Mouse (Mus musculus) forebrain, postnatal 0 days (tissue): ENCODE measurements at regions not wholly inside any gene's neighbourhood (a gene's known extent, or its start where the extent isn't known, plus 50 kb on each side); places are given as distances from the start of the nearest gene placed in this dataset.
A peak's percentile ranks its signal among the peaks of the same experiment; 100 is the strongest.
"Not testable (repeated sequence)": the region's sequence is repeated elsewhere in the genome, so short reads cannot be mapped to it uniquely, and the experiment has no call there.

Experiments used
- ATAC-seq: fragments of 200-750 bp; cut with Nextera tagmentation; 2 replicates; pipeline ENCODE4 v1.8.0; 2017; ENCODE audit warnings: mild to moderate bottlenecking, moderate library complexity
- DNase-seq: peaks from one replicate; pipeline ENCODE4 v3.0.0-alpha.2; 2015
- H3K27ac ChIP-seq: fragments of 300-500 bp; sonication (generic); 2 replicates; pipeline ENCODE4 v1.5.1; 2014; ENCODE audit warnings: low read depth, mild to moderate bottlenecking, antibody characterized with exemption, low read length, moderate library complexity, mixed read lengths
- H3K27me3 ChIP-seq: fragments of 300-500 bp; sonication (generic); 2 replicates; pipeline ENCODE4 v1.6.1; 2014; ENCODE audit warnings: mild to moderate bottlenecking, low read length, mixed read lengths; ENCODE audit not compliant: insufficient read depth
- H3K36me3 ChIP-seq: fragments of 300-500 bp; sonication (generic); 2 replicates; pipeline ENCODE4 v1.6.1; 2014; ENCODE audit warnings: mild to moderate bottlenecking, moderate library complexity; ENCODE audit not compliant: insufficient read depth
- H3K4me1 ChIP-seq: fragments of 300-500 bp; sonication (generic); 2 replicates; pipeline ENCODE4 v1.6.1; 2014; ENCODE audit warnings: antibody characterized with exemption; ENCODE audit not compliant: insufficient read depth
- H3K4me2 ChIP-seq: fragments of 300-500 bp; sonication (generic); 2 replicates; pipeline ENCODE4 v1.6.1; 2014; ENCODE audit warnings: low read depth, mild to moderate bottlenecking, moderate library complexity
- H3K4me3 ChIP-seq: fragments of 300-500 bp; sonication (generic); 2 replicates; pipeline ENCODE4 v1.5.1; 2014; ENCODE audit warnings: low read depth, low read length, mixed read lengths
- H3K9ac ChIP-seq: fragments of 300-500 bp; sonication (generic); 2 replicates; pipeline ENCODE4 v1.6.1; 2014; ENCODE audit warnings: mild to moderate bottlenecking
- H3K9me3 ChIP-seq: fragments of 300-500 bp; sonication (generic); 2 replicates; pipeline ENCODE4 v1.6.1; 2016; ENCODE audit warnings: low read length
- CTCF ChIP-seq: sonication (generic); IDR thresholded peaks from 2 replicates; pipeline ENCODE4 v1.5.1; 2016; ENCODE audit warnings: antibody characterized with exemption, control low read depth, low read depth
- WGBS: fragments of 180-500 bp; shearing (Covaris S2); extraction: QIAGEN DNeasy Blood & Tissue Kit; methylation state at CpG from one replicate; pipeline ENCODE4 v1.1.7; 2014; 5-methylcytosine and 5-hydroxymethylcytosine counted together

- Histone ChIP-seq H3K27me3 (no peaks in the 10 kb centered on the region), H3K4me1 (no peaks in the 10 kb centered on the region), H3K36me3 (no peaks in the 10 kb centered on the region), H3K4me2 (no peak overlapping the region), H3K9me3 (no peaks in the 10 kb centered on the region), H3K4me3 (no peak overlapping the region), H3K27ac (no peak overlapping the region), H3K9ac (no peak overlapping the region)
- no peak for TF ChIP-seq CTCF
- 14% methylated on average over 5 of the region's 5 CpGs for WGBS
- no peak for DNase-seq
- ATAC-seq = 0 out of 2 replicates have a peak, but pooled peaks have one; percentile 27
Observed at GRCm38 (mm10) chr15:44851346-44852064, 4717.3 kb downstream of the 9330182O14Rik start.

- no peaks in the 10 kb centered on the region for H3K27me3 ChIP-seq
- H3K27ac ChIP-seq = no peak overlapping the region
- H3K9me3 ChIP-seq = no peaks in the 10 kb centered on the region
- ATAC-seq (no peak), DNase-seq (no peak)
- no peak overlapping the region for H3K4me3 ChIP-seq
- 40% methylated on average over 1 of the region's 1 CpGs for WGBS
- H3K9ac ChIP-seq = no peak overlapping the region
- TF ChIP-seq CTCF = no peak
- H3K4me2 ChIP-seq = no peak overlapping the region
- H3K4me1 ChIP-seq = no peaks in the 10 kb centered on the region
- H3K36me3 ChIP-seq = no peaks in the 10 kb centered on the region
Observed at GRCm38 (mm10) chr15:44857080-44857479, 4722.9 kb downstream of the 9330182O14Rik start.

DNA sequence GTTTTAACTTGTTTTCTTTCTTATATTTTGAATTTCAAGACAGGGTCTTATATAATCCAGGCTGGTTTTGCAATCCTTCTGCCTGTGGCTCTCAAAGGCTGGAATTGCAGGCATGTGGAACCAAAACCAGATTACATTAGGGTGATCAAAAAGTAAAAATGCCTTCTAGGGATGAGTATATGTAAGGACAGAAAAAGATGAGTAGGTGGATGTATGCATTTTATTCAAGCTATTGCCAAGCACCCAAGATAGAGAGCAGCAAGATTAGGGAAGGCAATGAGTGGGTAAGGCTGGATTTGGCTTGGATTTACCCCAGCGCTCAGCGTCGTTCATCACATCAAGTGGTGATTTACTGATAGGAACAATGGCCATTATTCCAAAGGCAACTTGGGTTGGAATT is 4725.2 kb downstream of the 9330182O14Rik start:
- 39% methylated on average over 3 of the region's 3 CpGs for WGBS
- no peaks in the 10 kb centered on the region for H3K4me1 ChIP-seq
- ATAC-seq = no peak
- no peak overlapping the region for H3K9ac ChIP-seq
- TF ChIP-seq CTCF = no peak
- H3K4me3 ChIP-seq = no peak overlapping the region
- DNase-seq = no peak
- no peaks in the 10 kb centered on the region for H3K9me3 ChIP-seq
- H3K27me3 ChIP-seq = no peaks in the 10 kb centered on the region
- H3K4me2 ChIP-seq = no peak overlapping the region
- H3K27ac ChIP-seq = no peak overlapping the region
- no peaks in the 10 kb centered on the region for H3K36me3 ChIP-seq

- ATAC-seq (peak; percentile 50; the same call in 1 of the 2 replicates), DNase-seq (no peak)
- Histone ChIP-seq H3K9me3 (no peaks in the 10 kb centered on the region), H3K27me3 (no peaks in the 10 kb centered on the region), H3K9ac (no peak overlapping the region), H3K36me3 (no peaks in the 10 kb centered on the region), H3K27ac (no peak overlapping the region), H3K4me3 (no peak overlapping the region), H3K4me1 (no peaks in the 10 kb centered on the region), H3K4me2 (no peak overlapping the region)
- WGBS = 13% methylated on average over 1 of the region's 1 CpGs
- no peak for TF ChIP-seq CTCF
Observed at GRCm38 (mm10) chr15:44860204-44860806, 4726.1 kb downstream of the 9330182O14Rik start.

DNA sequence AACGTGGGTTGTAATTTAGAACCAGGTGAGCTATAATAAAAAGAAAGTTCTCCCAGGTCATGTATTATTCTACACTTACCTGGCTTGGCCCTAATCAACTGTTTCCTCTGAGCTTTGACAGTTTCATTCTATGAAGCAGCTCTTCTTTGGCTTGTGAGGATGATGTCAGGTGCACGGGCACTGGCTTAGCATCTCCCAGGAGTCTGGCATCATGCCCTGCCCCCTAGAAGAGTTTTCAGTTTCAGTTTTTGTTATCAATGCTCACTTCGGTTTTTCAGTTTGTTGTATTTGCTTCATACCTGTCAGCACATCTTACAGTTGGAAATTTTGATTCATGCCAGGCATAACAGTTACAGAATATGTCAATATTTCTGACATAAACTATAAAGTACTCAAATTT is 4734.4 kb downstream of the 9330182O14Rik start:
- no peaks in the 10 kb centered on the region for H3K4me1 ChIP-seq
- TF ChIP-seq CTCF = no peak
- ATAC-seq (no peak), DNase-seq (no peak)
- no peak overlapping the region for H3K9ac ChIP-seq
- 64% methylated on average over 3 of the region's 3 CpGs for WGBS
- H3K36me3 ChIP-seq = no peaks in the 10 kb centered on the region
- H3K27ac ChIP-seq = no peak overlapping the region
- no peaks in the 10 kb centered on the region for H3K27me3 ChIP-seq
- no peak overlapping the region for H3K4me2 ChIP-seq
- no peaks in the 10 kb centered on the region for H3K9me3 ChIP-seq
- H3K4me3 ChIP-seq = no peak overlapping the region

DNA sequence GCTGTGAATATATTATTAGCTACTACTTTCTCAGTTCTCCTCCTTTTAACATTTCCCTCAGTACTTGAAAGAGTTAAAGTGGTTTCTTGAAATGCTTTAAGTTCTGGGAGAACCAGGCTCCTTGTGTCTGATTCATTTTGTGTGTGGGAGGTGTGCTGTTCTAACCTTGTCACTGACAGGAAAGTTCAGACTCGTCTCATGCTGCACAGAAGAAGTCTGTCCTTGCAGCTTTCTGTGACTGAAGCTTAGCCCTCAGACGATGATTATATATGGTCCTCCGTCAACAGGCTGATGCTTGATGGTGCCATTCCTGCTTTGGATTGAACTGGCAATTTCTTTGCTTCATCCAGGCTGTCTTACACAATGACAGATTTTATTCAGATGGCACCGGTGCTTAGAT is 4734.9 kb downstream of the 9330182O14Rik start:
- H3K27me3 ChIP-seq = no peaks in the 10 kb centered on the region
- no peaks in the 10 kb centered on the region for H3K4me1 ChIP-seq
- DNase-seq = no peak
- no peak overlapping the region for H3K4me2 ChIP-seq
- H3K36me3 ChIP-seq = no peaks in the 10 kb centered on the region
- TF ChIP-seq CTCF = no peak
- H3K9me3 ChIP-seq = no peaks in the 10 kb centered on the region
- 62% methylated on average over 4 of the region's 4 CpGs for WGBS
- no peak overlapping the region for H3K4me3 ChIP-seq
- no peak overlapping the region for H3K9ac ChIP-seq
- ATAC-seq = no peak
- no peak overlapping the region for H3K27ac ChIP-seq

DNA sequence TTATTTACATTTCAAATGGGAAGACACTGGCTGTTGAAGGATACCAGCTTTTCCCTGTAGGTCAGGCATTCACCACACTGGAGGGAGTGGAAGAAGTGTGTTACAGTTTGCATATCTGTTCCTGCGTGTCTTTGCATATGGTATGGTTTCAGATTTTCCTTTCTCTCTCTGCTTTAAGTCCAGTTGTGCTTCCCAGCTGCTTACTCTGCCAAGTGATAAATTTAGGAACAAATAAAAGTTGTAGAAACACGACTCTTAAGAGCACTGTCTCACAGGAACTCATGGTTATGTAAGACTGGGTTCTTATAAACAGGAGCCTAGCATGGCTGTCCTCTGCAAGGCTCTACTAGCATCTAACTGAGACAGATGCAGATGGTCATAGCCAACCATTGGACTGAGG is 4735.5 kb downstream of the 9330182O14Rik start:
- no peak overlapping the region for H3K4me3 ChIP-seq
- H3K27ac ChIP-seq = no peak overlapping the region
- 77% methylated on average over 2 of the region's 2 CpGs for WGBS
- DNase-seq (no peak), ATAC-seq (no peak)
- no peaks in the 10 kb centered on the region for H3K9me3 ChIP-seq
- H3K4me1 ChIP-seq = no peaks in the 10 kb centered on the region
- no peak overlapping the region for H3K4me2 ChIP-seq
- no peak overlapping the region for H3K9ac ChIP-seq
- no peaks in the 10 kb centered on the region for H3K36me3 ChIP-seq
- TF ChIP-seq CTCF = no peak
- no peaks in the 10 kb centered on the region for H3K27me3 ChIP-seq

DNA sequence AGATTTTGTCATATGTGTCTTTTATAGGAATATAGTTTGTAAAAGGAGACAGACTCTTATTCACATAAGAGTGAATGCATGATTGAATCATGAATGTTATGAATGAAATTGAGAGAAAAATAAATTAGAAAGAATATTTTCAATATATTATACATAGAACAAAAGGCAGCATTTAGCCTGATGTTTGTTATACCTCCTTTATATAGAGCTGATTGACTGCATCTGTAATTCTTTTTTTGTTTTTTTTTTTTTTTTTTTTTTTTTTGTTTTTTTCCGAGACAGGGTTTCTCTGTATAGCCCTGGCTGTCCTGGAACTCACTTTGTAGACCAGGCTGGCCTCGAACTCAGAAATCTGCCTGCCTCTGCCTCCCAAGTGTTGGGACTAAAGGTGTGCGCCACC is 4736.8 kb downstream of the 9330182O14Rik start:
- not testable (repeated sequence) for H3K9me3 ChIP-seq, H3K27ac ChIP-seq, H3K4me3 ChIP-seq, DNase-seq, H3K36me3 ChIP-seq, H3K4me2 ChIP-seq, ATAC-seq, H3K4me1 ChIP-seq, H3K27me3 ChIP-seq, H3K9ac ChIP-seq
- 89% methylated on average over 2 of the region's 3 CpGs for WGBS
